Mouse (Mus musculus) subcutaneous adipose tissue, adult 2 months (tissue): ENCODE measurements around the gene Gm7324. TPM values are rescaled to one million over a fixed set of nuclear protein-coding genes. Genes with fewer than 3 reads are reported as not detected.

ENCODE experiments used
- polyA plus RNA-seq: library from polyadenylated mRNA; depleted of rRNA; stranded (reverse); fragments of >200 nt; gene quantifications from 2 replicates; pipeline ENCODE4 v1.2.3, GENCODE M21; 2012; ENCODE audit warnings: low replicate concordance; rRNA removed

Gene Gm7324
- 0.45 TPM in 1 of 2 replicates, not detected in the other for polyA plus RNA-seq

GRCm38 (mm10) chr14:43697621-43698020, at the start of gene Gm7324:
TSS of gene Gm7324 (plus strand) at chr14:43697828.

DNA sequence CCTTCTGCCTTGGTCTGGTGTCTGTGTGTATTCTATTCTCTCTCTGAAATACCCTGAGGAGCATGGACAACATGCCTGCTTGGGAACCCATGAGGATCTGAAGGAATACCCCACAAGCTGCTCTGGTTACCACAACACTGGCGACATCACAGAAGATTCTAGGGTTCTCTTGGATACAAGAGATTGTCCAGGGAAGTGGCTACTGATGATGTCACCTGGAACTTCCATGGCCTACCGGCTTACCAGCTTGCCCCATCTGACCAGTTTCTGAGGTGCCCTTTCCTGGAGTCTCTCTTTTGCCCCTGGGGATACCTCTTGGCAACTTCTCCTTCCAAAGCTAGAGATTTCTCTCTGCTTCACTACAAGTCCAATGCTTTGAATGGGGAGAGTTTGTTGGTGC, 20.5 kb upstream of the Gm7324 start, which contains the start of gene Gm8165:
TSS of gene Gm8165 (minus strand) at position 101 of the 400 bp plus-strand sequence.

GRCm38 (mm10) chr14:43727385-43727784, 29.8 kb downstream of the Gm7324 start, which contains the start of gene Gm16506:
TSS of gene Gm16506 (minus strand) at chr14:43727485.

DNA sequence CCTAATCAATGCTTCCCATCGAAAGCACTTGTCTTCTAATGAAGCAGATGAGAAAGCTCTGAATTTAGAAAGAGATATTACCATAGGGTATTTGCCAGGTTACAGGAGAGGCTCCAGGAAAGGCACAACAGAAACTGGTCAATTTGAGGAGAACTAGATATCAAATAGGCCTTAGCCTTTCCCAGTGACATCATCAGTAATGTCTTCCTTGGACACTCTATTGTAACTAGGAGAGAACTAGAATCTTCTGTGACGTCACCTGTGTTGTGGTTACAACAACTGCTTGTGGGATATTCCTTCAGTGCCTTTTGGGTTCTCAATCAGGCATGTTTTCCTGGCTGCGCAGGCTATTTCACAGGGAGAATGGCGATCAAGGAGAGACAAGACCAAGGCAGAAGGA, 49.9 kb downstream of the Gm7324 start, which contains the start of gene Gm6526:
TSS of gene Gm6526 (plus strand) at position 301 of the 400 bp plus-strand sequence.

Other genes starting within 250 kb of the Gm7324 start
- not detected in 2 replicates for gene Gm5799, start 154.3 kb upstream of the Gm7324 start, polyA plus RNA-seq
- gene Gm17654, start 118.7 kb upstream of the Gm7324 start, polyA plus RNA-seq: not detected in 2 replicates
- not detected in 2 replicates for gene Gm10375, start 89.8 kb upstream of the Gm7324 start, polyA plus RNA-seq
- gene Gm8165, start 20.6 kb upstream of the Gm7324 start, polyA plus RNA-seq: not detected in 2 replicates
- gene Gm16506, start 29.7 kb downstream of the Gm7324 start, polyA plus RNA-seq: not detected in 2 replicates
- gene Gm6526, start 50.0 kb downstream of the Gm7324 start, polyA plus RNA-seq: not detected in 2 replicates
- gene Gm8180, start 86.9 kb downstream of the Gm7324 start, polyA plus RNA-seq: not detected in 2 replicates
- 0.26 and 0.82 TPM in 2 replicates for gene Ear1, start 177.7 kb downstream of the Gm7324 start, polyA plus RNA-seq
- gene Ear10, start 225.7 kb downstream of the Gm7324 start, polyA plus RNA-seq: not detected in 2 replicates
- gene Gm8113, start 227.6 kb downstream of the Gm7324 start, polyA plus RNA-seq: 1.5 and 5.7 TPM in 2 replicates